Mouse (Mus musculus): ENCODE data around the gene Sqor.
A peak's percentile ranks its signal among the peaks of the same experiment; 100 is the strongest.

Gene Sqor

DNA sequence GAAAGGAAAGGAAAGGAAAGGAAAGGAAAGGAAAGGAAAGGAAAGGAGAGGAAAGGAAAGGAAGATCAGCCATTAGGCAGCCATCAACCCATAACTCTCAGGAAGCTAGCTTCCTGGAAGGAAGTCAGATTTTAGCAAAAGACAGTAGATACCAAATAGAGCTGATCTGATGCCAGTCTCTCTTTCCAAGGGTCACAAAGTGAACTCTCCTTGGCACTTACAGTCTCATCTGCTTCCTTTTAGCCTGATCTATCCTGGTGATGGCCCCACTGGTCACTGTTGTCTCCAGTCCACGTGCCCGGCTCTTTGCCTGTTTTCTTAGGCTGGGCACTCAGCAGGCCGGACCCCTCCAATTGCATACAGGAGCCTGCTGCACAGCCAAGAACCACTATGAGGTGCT lies 19.7 kb downstream of the Sqor start:
- no peak for DNase-seq

- no peak for DNase-seq
These were observed 21.1 kb downstream of the Sqor start for GRCm38 (mm10) chr2:122786167-122786566.

- no peak for DNase-seq
These were observed 24.3 kb downstream of the Sqor start for GRCm38 (mm10) chr2:122789311-122789710.

DNA sequence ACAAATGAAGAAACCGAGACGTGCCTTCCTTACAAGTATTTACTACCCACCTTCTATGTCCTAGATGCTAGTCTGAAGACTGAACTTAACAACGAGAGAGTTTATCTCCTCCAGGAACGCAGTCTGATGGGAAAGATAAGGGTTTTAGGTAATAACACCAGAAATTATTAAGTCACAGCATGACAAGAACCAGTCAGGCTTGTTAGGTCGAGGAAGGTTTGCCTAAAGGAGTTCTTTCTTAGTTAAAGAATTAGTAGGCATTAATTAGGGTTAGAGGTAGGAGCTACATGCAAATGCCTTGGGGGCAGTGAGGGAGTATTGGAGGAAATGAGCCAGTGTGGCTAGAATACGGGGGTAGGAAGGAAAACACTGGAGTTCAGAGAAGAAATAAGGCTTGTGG lies 24.7 kb downstream of the Sqor start:
- no peak for DNase-seq

GRCm38 (mm10) chr2:122804392-122804791 lies 39.4 kb downstream of the Sqor start:
- DNase-seq = no peak

DNA sequence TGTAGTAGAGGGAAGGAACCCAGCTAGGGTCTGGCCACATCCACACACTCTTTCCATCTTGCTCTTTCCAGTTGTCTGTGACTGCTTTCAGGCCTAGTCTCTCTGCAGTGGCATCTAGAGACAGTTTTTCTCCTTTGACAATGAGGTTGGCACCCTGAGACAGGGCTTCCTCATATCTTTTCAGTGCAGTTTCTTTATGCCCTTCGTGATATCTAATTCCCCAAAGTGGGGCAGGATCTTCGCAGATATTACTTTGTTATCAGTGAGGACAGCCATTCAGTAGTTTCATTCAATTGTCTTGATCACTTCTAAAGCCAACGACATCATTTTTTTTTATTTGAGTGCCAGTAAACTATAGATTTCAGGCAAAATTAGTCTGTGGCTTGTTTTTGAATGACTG lies 41.0 kb downstream of the Sqor start:
- no peak for DNase-seq

DNA sequence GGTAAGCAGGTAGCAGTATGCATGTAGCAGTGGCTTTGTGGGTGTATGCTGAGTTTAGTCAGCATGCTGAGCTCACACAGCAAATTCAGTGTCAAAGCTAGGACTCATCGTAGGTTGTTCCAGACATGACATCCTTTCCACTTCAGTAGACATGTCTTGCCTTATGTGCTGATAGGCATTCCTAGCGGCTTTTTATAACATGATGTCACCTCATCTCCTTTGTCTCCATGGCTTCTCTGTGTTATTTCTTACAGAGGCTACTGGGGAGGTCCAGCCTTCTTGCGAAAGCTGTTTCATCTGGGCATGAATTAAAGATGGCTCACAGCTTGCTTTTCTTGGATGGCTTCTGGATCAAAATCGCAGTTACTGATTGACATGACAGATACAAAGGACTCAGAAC lies 44.0 kb downstream of the Sqor start:
- no peak for DNase-seq

- no peak for DNase-seq
These were observed 51.9 kb downstream of the Sqor start for GRCm38 (mm10) chr2:122816986-122817385.

GRCm38 (mm10) chr2:122821246-122821645 lies 56.2 kb downstream of the Sqor start:
- no peak for DNase-seq

- peak; percentile 14 for DNase-seq
These were observed 60.6 kb downstream of the Sqor start for GRCm38 (mm10) chr2:122825406-122826236.

- DNase-seq = no peak
These were observed 61.3 kb downstream of the Sqor start for GRCm38 (mm10) chr2:122826302-122826701.

GRCm38 (mm10) chr2:122854636-122855035 lies 89.6 kb downstream of the Sqor start:
- no peak for DNase-seq

- DNase-seq = no peak
These were observed 90.3 kb downstream of the Sqor start for GRCm38 (mm10) chr2:122855354-122855753.

Measured in layer of hippocampus, adult 9-11 months (tissue).